Comparison of ENCODE assay signal across 9 mouse cellular contexts in genomic region chr11:88009542-88010190, GRCm38 (mm10). TPM values are rescaled to one million over a fixed set of nuclear protein-coding genes. Genes with fewer than 3 reads are reported as not detected.
DNase-seq lines count a peak whose midpoint lies in the region; ATAC-seq and TF ChIP-seq lines count a peak whose summit lies in the region.
"Had no signal": no experiment of that assay in that cellular context is flagged by ENCODE, and none has a peak within 500 bp of the region (broad histone marks: within the 10 kb centered on the region; RNA-seq: fewer than 3 reads in every experiment).

No protein-coding gene starts in this region.

- no peak overlapping the region for H3K27ac ChIP-seq in lung, embryonic 16.5 days (ENCODE audit: low read length)
- peak overlapping the region; percentile 33; the same call in 1 of the 2 replicates for H3K27ac ChIP-seq in forebrain, embryonic 12.5 days
- H3K27ac ChIP-seq in hindbrain, embryonic 16.5 days (ENCODE audit: low read depth, low read length): peak overlapping the region; percentile 68
- H3K27ac ChIP-seq in limb, embryonic 13.5 days: no peak overlapping the region
- no peak overlapping the region for H3K27ac ChIP-seq in liver, postnatal 0 days (ENCODE audit: low read depth)
- H3K27ac ChIP-seq: liver, embryonic 13.5 days had no signal

- no peak for TF ChIP-seq EP300 in liver, postnatal 0 days (IDR thresholded peaks at IDR 0.05; ENCODE audit: low read depth)

- H3K4me3 ChIP-seq in lung, embryonic 16.5 days (ENCODE audit: low read length): no peak overlapping the region
- no peak overlapping the region for H3K4me3 ChIP-seq in forebrain, embryonic 12.5 days (replicated peaks)
- H3K4me3 ChIP-seq in hindbrain, embryonic 16.5 days (ENCODE audit: low read length): peak overlapping the region; percentile 20; the same call in 1 of the 2 replicates
- H3K4me3 ChIP-seq in limb, embryonic 13.5 days: no peak overlapping the region; the same call in 1 of the 2 replicates
- no peak overlapping the region for H3K4me3 ChIP-seq in liver, postnatal 0 days (ENCODE audit: low read depth, low read length)
- H3K4me3 ChIP-seq: liver, embryonic 13.5 days had no signal

- H3K9me3 ChIP-seq in lung, embryonic 16.5 days (ENCODE audit: control insufficient read depth, low read length): no peaks in the 10 kb centered on the region
- H3K9me3 ChIP-seq in forebrain, embryonic 12.5 days: no peaks in the 10 kb centered on the region
- no peaks in the 10 kb centered on the region for H3K9me3 ChIP-seq in hindbrain, embryonic 16.5 days (ENCODE audit: control insufficient read depth, low read length)
- no peaks in the 10 kb centered on the region for H3K9me3 ChIP-seq in limb, embryonic 13.5 days
- no peaks in the 10 kb centered on the region for H3K9me3 ChIP-seq in liver, postnatal 0 days (ENCODE audit: low read length)
- H3K9me3 ChIP-seq: liver, embryonic 13.5 days had no signal

- H3K36me3 ChIP-seq in lung, embryonic 16.5 days (ENCODE audit: control insufficient read depth, insufficient read depth, low read length): no peaks in the 10 kb centered on the region
- no peaks in the 10 kb centered on the region for H3K36me3 ChIP-seq in forebrain, embryonic 12.5 days (replicated peaks)
- no peaks in the 10 kb centered on the region for H3K36me3 ChIP-seq in hindbrain, embryonic 16.5 days (ENCODE audit: control insufficient read depth, insufficient read depth, low read length)
- H3K36me3 ChIP-seq in limb, embryonic 13.5 days: no peaks in the 10 kb centered on the region
- no peaks in the 10 kb centered on the region for H3K36me3 ChIP-seq in liver, postnatal 0 days (replicated peaks; ENCODE audit: insufficient read depth, low read length)
- H3K36me3 ChIP-seq: liver, embryonic 13.5 days had no signal

- ATAC-seq in lung, embryonic 16.5 days (ENCODE audit: low read depth): no peak
- peak; percentile 41; the same call in 1 of the 2 replicates for ATAC-seq in forebrain, embryonic 12.5 days (ENCODE audit: low FRiP score)
- ATAC-seq in hindbrain, embryonic 16.5 days: peak; percentile 80
- ATAC-seq in limb, embryonic 13.5 days (ENCODE audit: low FRiP score, low read depth): peak; percentile 36; the same call in 1 of the 2 replicates
- ATAC-seq in megakaryocyte, adult 5-6 weeks (ENCODE audit: poor library complexity, severe bottlenecking): no peak
- ATAC-seq in liver, postnatal 0 days: no peak

- H3K27me3 ChIP-seq in lung, embryonic 16.5 days (ENCODE audit: control insufficient read depth, insufficient read depth, low read depth, low read length): no peaks in the 10 kb centered on the region
- H3K27me3 ChIP-seq in forebrain, embryonic 12.5 days: no peaks in the 10 kb centered on the region
- H3K27me3 ChIP-seq in hindbrain, embryonic 16.5 days (replicated peaks; ENCODE audit: control insufficient read depth, insufficient read depth, low read length): no peaks in the 10 kb centered on the region
- peaks cover 8% of the 10 kb centered on the region; the same call in 1 of the 2 replicates for H3K27me3 ChIP-seq in limb, embryonic 13.5 days
- 0 out of 2 replicates have a peak, but pooled peaks cover 6% of the 10 kb centered on the region for H3K27me3 ChIP-seq in liver, postnatal 0 days (ENCODE audit: insufficient read depth, low read length)

- H3K9ac ChIP-seq in lung, embryonic 16.5 days (ENCODE audit: low read length): peak overlapping the region; percentile 33; the same call in 1 of the 2 replicates
- H3K9ac ChIP-seq in forebrain, embryonic 12.5 days: no peak overlapping the region
- H3K9ac ChIP-seq in hindbrain, embryonic 16.5 days (ENCODE audit: low read depth, low read length): peak overlapping the region; percentile 52
- H3K9ac ChIP-seq in limb, embryonic 13.5 days: peak overlapping the region; percentile 55; the same call in 1 of the 2 replicates
- no peak overlapping the region; the same call in 1 of the 2 replicates for H3K9ac ChIP-seq in liver, postnatal 0 days (replicated peaks)
- H3K9ac ChIP-seq: liver, embryonic 13.5 days had no signal

- H3K4me2 ChIP-seq in lung, embryonic 16.5 days (ENCODE audit: low read depth, low read length): peak overlapping the region; percentile 29; the same call in 1 of the 2 replicates
- H3K4me2 ChIP-seq in forebrain, embryonic 12.5 days: peak overlapping the region; percentile 32
- H3K4me2 ChIP-seq in hindbrain, embryonic 16.5 days (ENCODE audit: low read length): peak overlapping the region; percentile 52
- peak overlapping the region; percentile 48 for H3K4me2 ChIP-seq in limb, embryonic 13.5 days (replicated peaks)
- H3K4me2 ChIP-seq in liver, postnatal 0 days (ENCODE audit: low read depth, low read length): no peak overlapping the region
- H3K4me2 ChIP-seq: liver, embryonic 13.5 days had no signal

- TF ChIP-seq CTCF in liver, postnatal 0 days (IDR thresholded peaks at IDR 0.05; ENCODE audit: low read depth): no peak

- no peak for DNase-seq in lung, postnatal 36 days
- DNase-seq in right cerebral cortex, postnatal 14 days: peak; percentile 55
- no peak for DNase-seq in liver, postnatal 0 days
- DNase-seq: liver, embryonic 13.5 days had no signal

- 18% methylated on average over 16 of the region's 16 CpGs for WGBS in lung, embryonic 16.5 days
- 26% methylated on average over 16 of the region's 16 CpGs for WGBS in forebrain, embryonic 12.5 days
- WGBS in hindbrain, embryonic 16.5 days: 16% methylated on average over 16 of the region's 16 CpGs
- 16% methylated on average over 16 of the region's 16 CpGs for WGBS in limb, embryonic 13.5 days
- WGBS in liver, postnatal 0 days (ENCODE audit: insufficient replicate concordance): 45% methylated on average over 16 of the region's 16 CpGs

- peaks cover 8% of the 10 kb centered on the region for H3K4me1 ChIP-seq in lung, embryonic 16.5 days (replicated peaks; ENCODE audit: control insufficient read depth, insufficient read depth, low read length)
- peaks cover 17% of the 10 kb centered on the region for H3K4me1 ChIP-seq in forebrain, embryonic 12.5 days
- H3K4me1 ChIP-seq in hindbrain, embryonic 16.5 days (ENCODE audit: control insufficient read depth, insufficient read depth, low read depth, low read length): peaks cover 10% of the 10 kb centered on the region
- H3K4me1 ChIP-seq in limb, embryonic 13.5 days: peaks cover 16% of the 10 kb centered on the region
- H3K4me1 ChIP-seq in liver, postnatal 0 days (ENCODE audit: insufficient read depth): no peaks in the 10 kb centered on the region
- H3K4me1 ChIP-seq: liver, embryonic 13.5 days had no signal

RNA-seq across cellular contexts. Expression of gene Dynll2, which starts 22.3 kb away (rescaled TPM):
- polyA plus RNA-seq in lung, embryonic 16.5 days (2015; fragmentation: Nextera tagmentation; extraction: Ambion mirVana): 23.4 and 24.5 TPM in 2 replicates
- polyA plus RNA-seq in forebrain, embryonic 12.5 days (2016; fragmentation: Nextera tagmentation; extraction: Ambion mirVana): 34.7 and 36.2 TPM in 2 replicates
- 54.5 and 54.6 TPM in 2 replicates for polyA plus RNA-seq in hindbrain, embryonic 16.5 days (2015; fragmentation: Nextera tagmentation; extraction: Ambion mirVana)
- 16.7 and 18.9 TPM in 2 replicates for polyA plus RNA-seq in limb, embryonic 13.5 days (2015; fragmentation: Nextera tagmentation; extraction: Ambion mirVana)
- 6.8 and 8.1 TPM in 2 replicates for total RNA-seq in megakaryocyte, adult 5-6 weeks (2015)
- total RNA-seq in megakaryocyte, adult 5-6 weeks (2017): 4.4 and 8.8 TPM in 2 replicates
- polyA plus RNA-seq in liver, postnatal 0 days (2015; fragmentation: Nextera tagmentation; extraction: Ambion mirVana): 10.5 and 11.0 TPM in 2 replicates

RNA-seq across cellular contexts. Expression of gene Srsf1, which starts 37.5 kb away (rescaled TPM):
- 257 and 272 TPM in 2 replicates for polyA plus RNA-seq in lung, embryonic 16.5 days (2015; fragmentation: Nextera tagmentation; extraction: Ambion mirVana)
- 564 and 577 TPM in 2 replicates for polyA plus RNA-seq in forebrain, embryonic 12.5 days (2016; fragmentation: Nextera tagmentation; extraction: Ambion mirVana)
- 168 and 190 TPM in 2 replicates for polyA plus RNA-seq in hindbrain, embryonic 16.5 days (2015; fragmentation: Nextera tagmentation; extraction: Ambion mirVana)
- 340 and 357 TPM in 2 replicates for polyA plus RNA-seq in limb, embryonic 13.5 days (2015; fragmentation: Nextera tagmentation; extraction: Ambion mirVana)
- 146 and 156 TPM in 2 replicates for total RNA-seq in megakaryocyte, adult 5-6 weeks (2015)
- 369 and 388 TPM in 2 replicates for total RNA-seq in megakaryocyte, adult 5-6 weeks (2017)
- polyA plus RNA-seq in liver, postnatal 0 days (2015; fragmentation: Nextera tagmentation; extraction: Ambion mirVana): 54.8 and 58.6 TPM in 2 replicates

RNA-seq across cellular contexts. Expression of gene Vezf1, which starts 58.4 kb away (rescaled TPM):
- 32.9 and 38.2 TPM in 2 replicates for polyA plus RNA-seq in lung, embryonic 16.5 days (2015; fragmentation: Nextera tagmentation; extraction: Ambion mirVana)
- 84.8 and 91.5 TPM in 2 replicates for polyA plus RNA-seq in forebrain, embryonic 12.5 days (2016; fragmentation: Nextera tagmentation; extraction: Ambion mirVana)
- polyA plus RNA-seq in hindbrain, embryonic 16.5 days (2015; fragmentation: Nextera tagmentation; extraction: Ambion mirVana): 32.3 and 38.9 TPM in 2 replicates
- polyA plus RNA-seq in limb, embryonic 13.5 days (2015; fragmentation: Nextera tagmentation; extraction: Ambion mirVana): 46.8 and 48.9 TPM in 2 replicates
- 46.4 and 55.3 TPM in 2 replicates for total RNA-seq in megakaryocyte, adult 5-6 weeks (2015)
- total RNA-seq in megakaryocyte, adult 5-6 weeks (2017): 22.6 and 25.0 TPM in 2 replicates
- 6.3 TPM in 2 replicates for polyA plus RNA-seq in liver, postnatal 0 days (2015; fragmentation: Nextera tagmentation; extraction: Ambion mirVana)

Comparison
In these comparisons a context has a peak if more than half of its experiments do, and no peak if none do; other contexts are left out.
1. ATAC-seq: peak in forebrain, embryonic 12.5 days (single experiment), hindbrain, embryonic 16.5 days (single experiment) and limb, embryonic 13.5 days (single experiment); none in lung, embryonic 16.5 days (single experiment), megakaryocyte, adult 5-6 weeks (single experiment) and liver, postnatal 0 days (single experiment).
2. H3K27ac ChIP-seq: peak in forebrain, embryonic 12.5 days (single experiment) and hindbrain, embryonic 16.5 days (single experiment); none in lung, embryonic 16.5 days (single experiment), limb, embryonic 13.5 days (single experiment) and liver, postnatal 0 days (single experiment).
3. H3K9ac ChIP-seq: peak in lung, embryonic 16.5 days (single experiment), hindbrain, embryonic 16.5 days (single experiment) and limb, embryonic 13.5 days (single experiment); none in forebrain, embryonic 12.5 days (single experiment) and liver, postnatal 0 days (single experiment).